Mouse (Mus musculus): ENCODE data around the gene Aak1.
A peak's percentile ranks its signal among the peaks of the same experiment; 100 is the strongest.

Gene Aak1

DNA sequence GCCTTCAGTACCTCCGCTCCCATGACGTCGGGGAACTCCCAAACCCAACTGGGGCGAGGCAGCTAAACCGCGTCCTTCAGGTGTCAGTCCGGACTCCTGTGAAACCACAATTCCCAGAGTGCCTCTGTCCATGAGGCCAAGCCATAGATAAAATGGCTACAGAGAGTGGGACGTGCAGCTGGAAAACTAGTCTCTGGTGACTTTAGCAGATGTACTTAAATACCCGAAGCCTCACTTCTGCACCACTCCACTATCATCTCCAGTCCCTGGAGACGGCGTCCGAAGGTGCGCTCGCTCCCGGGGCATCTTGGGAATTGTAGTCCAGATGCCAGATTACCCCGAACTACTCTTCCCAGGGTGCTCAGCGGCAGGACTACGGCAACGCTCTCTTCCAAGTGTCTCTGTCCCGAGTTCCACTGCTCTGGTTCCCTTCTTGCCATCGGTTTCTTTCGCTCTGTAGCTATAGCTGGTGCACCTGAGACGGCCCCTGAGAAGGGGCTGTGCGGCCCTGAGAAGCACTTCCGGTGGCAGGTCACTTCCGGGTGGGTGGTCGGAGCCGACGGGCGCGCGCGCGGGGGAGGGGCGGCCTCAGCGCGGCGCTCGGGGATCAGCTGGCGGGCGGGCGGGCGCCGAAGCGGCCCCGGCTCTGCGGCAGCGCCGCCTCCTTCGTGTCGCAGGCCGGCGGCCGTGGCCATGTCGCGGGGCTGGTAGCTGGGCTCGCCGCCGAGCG is at the start of gene Aak1:
TSS of gene Aak1 (plus strand) at position 603 of the 730 bp plus-strand sequence.
- peak; percentile 70 for DNase-seq (ENCODE audit: low read depth)

DNA sequence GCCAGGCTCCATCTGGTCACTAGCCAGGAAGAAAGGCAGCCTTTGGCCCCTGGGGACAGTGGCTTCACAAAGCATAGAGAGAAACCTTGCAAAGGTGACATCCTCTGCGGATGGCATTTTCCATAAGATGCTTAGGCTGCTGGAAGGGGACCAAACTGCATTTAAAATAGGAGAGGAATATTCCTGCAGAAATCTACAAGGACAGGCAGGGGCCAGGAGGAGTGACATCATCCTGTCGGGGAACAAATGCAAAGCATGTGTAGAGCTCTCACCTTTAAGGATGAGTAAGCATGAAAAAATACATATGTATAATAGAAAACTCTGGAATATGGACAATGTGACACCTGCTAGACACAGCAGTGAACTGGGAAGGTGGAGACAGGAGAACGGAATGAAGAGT is 48.9 kb upstream of the Aak1 start:
- DNase-seq (ENCODE audit: low read depth) = no peak

DNA sequence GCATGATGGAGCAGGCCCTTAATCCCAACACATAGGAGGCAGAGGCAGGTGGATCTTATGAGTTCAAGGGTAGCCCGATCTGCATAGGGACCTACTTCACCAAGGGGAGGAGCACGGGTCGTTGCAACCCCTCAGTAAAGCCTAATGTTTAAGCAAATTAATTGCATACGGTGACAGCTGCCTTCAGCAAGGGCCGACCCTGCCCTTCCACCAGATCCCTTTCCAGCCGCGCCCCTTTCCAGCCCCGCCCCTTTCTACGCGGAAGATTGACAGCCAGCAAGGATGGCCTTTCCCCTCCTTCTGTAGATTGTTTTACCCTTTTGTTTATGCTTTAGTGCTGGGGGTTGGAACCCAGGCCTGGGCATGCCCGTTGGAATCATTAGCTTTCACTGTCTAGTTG is 47.9 kb upstream of the Aak1 start:
- DNase-seq (ENCODE audit: low read depth) = no peak

DNA sequence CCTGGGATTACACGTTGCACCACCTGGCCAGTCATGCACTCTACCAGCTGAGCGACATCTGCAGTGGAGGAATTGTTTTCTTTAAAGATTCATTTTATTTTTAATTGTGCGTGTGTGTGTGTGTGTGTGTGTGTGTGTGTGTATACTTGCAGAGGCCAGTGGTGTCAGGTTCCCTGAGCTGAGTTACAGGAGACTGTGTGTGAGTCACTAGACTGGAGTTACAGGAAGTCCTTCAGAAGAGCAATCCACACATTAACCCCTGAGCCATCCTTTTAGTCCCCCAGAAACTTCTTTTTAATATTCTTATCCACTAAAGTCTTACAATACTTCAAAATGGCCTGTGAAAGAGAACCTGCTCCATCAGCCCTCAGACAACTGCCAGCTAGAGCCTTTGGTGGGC is 44.7 kb upstream of the Aak1 start:
- no peak for DNase-seq (ENCODE audit: low read depth)

DNA sequence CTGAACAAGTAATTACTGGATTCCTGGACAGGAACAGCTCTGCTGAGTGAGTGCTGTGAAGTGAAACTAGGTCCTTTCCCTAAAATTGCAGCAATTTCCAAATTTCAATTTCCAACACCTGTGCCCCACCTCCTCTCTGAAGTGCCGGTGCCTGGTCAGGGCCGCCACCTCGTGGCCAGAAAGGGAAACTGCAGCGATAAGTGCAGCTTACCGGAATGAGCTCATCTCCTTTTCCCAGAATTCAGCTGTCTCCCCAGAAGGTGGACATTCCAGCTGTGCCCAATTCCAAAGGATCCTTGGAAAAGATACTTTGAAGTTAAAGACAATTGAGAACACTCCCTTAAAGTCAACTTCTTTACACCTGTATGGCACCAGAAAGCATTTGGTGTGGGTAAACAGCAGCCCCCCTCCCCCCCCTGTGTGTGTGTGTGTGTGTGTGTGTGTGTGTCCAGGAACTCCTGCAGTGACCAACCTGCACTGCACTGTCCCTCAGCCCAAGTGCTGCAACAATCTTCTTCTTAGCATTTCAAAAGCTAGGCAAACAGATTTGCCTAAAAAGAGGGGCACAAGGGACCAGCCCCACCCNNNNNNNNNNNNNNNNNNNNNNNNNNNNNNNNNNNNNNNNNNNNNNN is 42.7 kb upstream of the Aak1 start:
- no peak for DNase-seq (ENCODE audit: low read depth)

DNA sequence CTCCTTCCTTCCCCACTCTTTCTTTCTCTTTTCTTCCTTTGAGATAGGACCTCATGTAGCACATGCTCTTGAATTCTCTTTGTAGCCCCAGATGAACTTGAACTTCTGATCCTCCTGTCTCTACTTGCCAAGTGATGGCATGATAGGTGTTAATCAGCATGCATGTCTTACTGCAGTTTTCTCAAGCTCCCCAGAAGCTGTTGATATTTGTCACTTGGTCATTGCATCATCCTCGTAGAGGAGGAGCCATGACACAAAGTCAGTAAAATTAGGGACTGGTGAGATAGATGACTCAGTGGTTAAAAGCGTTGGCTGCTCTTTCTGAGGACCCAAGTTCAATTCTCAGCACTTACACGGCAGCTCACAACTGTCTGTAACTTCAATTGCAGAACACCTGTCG is 36.4 kb upstream of the Aak1 start:
- no peak for DNase-seq (ENCODE audit: low read depth)

DNA sequence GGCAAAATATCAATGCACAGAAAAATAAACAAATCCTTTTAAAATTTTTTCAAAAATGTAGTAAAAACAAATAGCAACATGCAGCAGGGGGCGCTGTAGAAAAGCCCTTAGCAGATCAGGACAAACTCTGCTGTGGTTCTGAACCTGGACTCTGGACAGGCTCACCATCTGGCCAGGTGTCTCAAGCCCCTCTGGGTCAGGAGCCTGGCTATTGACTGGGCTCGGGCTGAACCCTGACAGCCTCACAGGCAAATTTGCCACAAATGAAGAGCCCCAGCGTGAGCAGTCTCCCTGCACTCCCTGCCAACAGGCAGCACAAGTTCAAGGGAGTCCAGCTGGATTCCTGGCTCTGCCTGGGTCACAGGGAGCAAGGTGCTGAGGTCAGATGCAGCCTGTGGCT is 36.0 kb upstream of the Aak1 start:
- DNase-seq (ENCODE audit: low read depth) = no peak

DNA sequence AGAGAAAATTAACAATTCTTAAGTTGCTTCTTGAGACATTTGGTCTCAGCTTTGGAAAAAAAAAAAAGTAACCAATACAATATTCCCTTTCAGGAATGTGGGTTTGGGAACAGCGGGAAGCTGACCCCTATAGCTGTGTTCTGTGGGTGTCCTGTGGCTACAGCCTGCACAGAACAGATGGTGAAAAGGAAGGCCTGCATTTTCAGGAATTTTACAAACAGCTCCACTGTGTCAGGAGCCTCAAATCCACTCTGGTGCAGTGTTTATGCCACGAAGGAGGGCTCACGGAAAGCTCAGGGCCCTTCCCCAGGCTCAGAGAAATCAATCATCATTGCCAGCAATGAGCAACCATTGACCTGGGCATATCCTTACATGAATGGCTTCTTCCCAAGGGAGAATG is 34.4 kb upstream of the Aak1 start:
- no peak for DNase-seq (ENCODE audit: low read depth)

DNA sequence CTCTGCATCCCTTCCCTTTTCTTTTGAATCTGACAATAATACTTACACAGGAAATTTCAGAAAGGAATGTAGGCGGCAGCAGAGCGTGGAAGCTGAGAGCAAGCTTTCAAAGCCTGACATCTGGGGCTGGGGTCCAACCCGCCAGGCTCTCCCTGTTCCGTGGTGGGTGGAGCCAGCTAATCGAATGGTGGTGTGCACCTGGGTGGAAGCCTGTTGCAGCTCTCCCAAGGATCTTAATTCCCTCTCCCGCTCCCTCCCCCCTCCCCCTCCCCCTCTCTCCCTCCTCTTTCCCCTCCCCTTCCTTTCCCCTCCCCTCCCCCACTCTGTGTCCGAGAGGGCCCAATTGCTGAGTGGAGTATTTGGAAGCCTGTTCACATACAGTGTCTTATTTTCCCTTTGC is 33.9 kb upstream of the Aak1 start:
- DNase-seq (ENCODE audit: low read depth) = no peak

DNA sequence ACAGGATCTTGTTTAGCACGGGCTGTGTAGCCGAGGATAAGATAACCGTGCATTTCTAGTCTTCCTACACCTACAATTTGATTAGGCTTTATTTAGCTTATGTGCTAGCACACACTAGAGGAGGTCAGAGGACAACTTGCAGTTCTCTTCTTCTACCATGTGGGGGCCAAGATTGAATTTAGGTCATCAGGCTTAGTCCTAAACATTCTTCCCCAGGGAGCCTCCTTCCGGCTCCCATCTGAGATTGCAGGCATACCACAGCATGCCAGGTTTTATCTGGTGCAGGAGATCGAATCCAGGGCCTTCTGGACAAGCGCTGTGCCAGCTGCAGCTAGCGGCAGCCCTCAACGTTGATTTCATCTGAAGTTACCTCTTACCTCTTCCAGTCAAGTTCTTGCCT is 32.7 kb upstream of the Aak1 start:
- DNase-seq (ENCODE audit: low read depth) = no peak

DNA sequence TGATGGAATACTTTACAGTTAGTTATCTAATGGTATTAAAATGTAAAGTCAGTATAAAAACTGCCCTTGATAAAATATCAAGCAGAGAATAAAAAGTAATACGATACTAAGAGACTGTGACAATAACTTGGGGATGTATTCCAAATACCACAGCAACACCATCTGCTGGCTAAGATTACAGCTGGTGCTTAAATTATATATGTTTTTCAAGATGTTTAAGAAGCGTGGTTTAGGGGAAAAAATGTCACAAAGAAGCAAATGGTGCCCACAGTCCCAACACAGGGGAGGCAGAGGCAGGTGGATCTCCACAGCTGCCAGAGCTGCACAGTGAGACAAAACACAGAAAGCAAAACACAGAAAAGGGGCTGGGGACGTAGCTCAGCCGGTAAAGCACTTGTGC is 30.4 kb upstream of the Aak1 start:
- no peak for DNase-seq (ENCODE audit: low read depth)

DNA sequence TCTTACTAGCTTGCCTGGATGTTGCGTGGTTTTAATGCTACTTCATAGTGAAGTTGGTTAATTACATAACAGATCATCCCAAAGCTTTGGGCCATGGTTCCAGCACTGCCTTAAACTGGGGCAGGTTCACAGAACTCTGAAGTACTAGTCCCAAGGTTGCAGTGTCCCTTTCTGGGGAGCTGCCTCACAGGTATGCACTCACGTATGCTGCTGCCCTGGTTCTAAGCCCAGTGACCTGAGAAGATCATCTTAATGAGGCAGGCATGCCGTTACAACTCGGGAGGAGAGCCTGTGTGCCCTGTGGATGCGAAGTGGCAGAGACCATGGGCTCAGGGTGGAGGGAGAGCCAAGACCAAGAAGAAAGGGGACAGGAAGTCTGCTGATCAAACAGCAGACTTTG is 29.4 kb upstream of the Aak1 start:
- DNase-seq (ENCODE audit: low read depth) = no peak

DNA sequence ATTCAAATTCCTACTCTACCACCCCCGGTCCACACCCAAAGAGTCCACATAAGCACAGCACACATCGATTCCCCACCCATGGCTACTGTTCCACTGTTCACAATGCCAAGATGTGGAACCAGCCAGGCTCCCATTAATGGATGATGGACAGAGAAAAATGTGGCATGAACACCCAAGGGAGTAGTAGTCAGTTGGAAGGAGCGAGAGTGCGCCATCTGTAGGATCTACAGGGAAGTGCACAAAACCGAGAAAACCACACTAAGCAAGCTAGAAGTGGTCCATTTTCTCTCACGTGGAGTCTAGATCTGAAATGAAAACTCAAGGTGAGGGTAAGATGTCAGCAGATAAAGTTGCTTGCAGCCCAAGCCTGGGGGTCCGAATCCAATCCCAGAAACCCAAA is 28.6 kb upstream of the Aak1 start:
- DNase-seq (ENCODE audit: low read depth) = no peak

DNA sequence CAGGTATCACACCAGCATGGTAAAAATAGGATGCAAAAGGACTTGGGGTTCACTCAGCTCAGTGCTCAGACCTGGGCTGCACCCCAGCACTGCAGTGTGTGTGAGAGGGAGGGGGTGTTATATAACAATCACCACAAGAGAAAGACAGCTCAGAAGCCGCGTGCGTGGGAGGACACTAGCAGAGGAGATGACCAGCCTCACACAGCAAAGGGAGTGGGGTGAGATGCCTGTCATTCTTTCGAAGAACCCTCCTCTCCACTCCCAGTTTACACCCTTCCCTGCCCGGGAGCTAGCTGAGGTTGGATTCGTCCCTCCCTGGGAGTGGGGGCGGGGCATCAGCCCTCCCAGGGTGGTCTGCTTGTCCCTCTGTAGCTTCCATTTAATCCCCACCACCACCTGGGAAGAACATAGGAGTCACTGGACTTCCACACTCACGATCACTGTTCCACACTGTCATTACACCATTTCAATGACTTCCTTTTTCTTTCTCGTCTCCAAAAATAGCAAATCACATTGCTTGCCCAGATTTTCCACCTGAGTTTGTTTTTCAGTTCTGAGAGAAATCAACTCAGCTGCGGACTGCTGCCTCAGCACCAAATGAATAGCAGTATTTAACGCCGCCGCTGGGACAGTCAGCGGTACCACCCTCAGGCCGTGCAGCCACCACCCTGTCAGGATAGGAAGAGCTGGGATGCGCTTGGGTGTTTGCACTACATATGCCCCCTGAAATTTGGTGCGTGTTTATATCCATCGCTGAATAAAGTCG is 26.8 kb upstream of the Aak1 start:
- no peak for DNase-seq (ENCODE audit: low read depth)

DNA sequence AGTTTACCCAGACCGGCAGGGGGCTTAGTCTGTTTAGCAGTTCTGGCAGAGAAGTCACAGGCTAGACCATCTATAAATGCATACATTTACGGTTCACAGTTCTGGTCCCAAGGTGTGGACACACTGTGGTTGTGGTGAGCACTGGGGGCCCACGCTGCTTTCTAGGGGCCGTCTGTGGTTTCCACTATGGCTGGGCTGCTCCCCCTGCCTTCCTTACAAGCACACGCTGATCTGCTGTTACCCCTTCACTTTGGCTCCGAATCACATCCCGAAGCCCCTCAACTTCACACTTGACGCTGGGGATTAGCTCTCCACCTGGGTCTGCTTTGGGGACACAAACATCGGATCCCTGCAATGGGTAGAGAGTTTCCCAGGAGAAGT is 26.3 kb upstream of the Aak1 start:
- DNase-seq (ENCODE audit: low read depth) = no peak

DNA sequence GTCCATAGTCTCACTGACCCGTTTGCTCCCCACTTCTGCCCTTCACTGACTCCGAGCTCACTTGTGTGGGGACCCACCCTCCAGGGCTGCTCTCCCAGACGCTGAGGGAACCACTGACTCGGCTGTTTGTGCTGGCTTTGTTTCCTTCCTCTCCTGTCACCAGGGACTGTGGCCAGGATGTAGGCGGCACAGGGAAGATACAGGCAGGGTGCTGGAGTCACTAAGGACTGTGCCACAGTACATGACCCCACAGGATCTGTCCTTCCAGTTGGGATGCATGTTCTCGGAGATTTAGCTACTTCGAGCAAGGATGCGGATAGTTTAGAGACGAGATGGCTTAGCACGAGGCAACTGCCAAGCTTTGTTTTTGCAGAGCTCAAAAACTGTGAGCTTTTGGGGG is 25.5 kb upstream of the Aak1 start:
- no peak for DNase-seq (ENCODE audit: low read depth)

DNA sequence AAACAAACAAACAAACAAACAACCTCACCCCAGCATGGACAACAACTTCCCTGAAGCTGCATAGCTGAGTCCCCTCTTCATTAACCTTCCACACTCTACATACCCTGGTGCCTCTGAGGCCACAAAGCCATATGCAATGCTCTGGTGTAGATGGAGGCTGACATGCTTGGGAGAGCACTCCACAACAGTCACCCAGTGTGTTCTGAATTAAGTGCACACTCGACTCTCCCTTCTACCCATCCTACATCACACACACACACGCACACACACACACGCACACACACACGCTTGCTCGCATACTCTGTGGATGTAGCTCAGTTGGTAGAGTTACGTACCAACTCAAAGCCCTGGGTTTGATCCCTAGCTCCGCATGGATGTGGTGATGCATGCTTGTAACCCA is 24.9 kb upstream of the Aak1 start:
- no peak for DNase-seq (ENCODE audit: low read depth)

DNA sequence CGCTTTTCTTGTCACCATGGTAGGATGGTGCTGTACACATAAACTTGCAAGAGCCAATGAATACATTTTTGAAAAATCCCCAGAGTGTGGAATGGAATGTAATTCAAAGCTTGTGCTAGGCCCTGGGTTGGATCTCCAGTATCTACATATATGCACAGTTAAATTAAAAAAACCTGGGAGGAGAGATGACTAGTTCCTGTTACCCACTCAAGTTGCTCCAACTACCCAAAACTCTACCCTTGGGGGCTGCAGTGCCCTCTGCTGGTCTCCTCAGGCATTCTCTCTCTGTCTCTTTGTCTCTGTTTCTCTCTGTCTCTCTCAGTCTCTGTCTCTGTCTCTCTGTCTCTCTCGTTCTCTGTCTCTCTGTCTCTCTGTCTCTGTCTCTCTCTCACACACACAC is 21.9 kb upstream of the Aak1 start:
- DNase-seq (ENCODE audit: low read depth) = no peak

DNA sequence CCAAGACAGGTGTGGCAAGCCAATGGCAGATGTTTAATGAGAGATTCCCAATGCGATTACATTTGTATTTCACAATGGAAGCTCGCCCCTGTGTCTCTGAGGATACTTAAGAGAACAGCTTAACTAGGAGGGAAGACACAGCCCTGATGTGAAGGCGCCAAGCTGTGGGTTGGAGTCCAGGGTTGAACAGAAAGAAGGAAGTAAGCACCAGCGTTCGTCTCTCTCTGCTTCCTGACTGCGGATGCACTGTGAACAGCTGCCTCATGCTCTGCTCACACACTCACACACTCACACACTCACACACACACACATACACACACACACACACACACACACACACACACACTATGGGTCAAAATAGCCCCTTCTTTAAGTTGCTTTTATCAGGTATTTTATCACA is 19.5 kb upstream of the Aak1 start:
- DNase-seq (ENCODE audit: low read depth) = no peak

DNA sequence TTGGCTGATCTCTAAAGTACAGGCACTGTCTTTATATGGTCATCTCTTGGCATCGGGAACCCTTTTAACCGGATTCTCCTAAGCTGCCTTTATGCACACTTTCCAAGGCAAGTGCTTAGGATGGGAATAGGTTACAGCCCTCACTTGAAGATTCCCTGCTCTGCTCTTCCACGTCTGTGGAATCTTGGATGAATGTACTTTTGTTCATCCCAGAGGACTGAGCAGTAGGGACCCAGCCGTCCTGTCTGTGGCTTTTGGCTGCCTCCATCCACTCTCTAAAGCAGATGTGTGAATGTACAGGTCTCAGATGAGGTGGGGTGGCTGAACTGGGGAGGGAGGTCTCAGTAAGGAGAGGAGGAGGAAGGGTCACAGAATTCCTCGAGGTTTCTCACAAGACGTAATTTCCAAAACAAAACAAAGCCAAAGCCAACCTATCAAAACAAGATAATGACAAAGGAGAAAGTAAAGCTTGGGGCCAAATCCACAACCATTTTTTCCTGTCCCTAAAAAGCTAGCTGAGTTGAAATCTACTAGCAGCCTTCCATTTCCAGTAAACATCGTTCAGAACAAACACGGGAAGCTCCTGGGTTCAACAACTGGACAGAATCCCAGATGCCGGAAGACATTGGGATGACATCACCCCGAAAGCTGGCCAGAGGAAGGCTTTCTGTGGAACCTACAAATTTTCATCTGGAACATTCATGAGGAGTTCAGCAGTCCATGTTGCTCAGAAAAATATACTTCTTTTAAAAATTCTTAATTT is 18.4 kb upstream of the Aak1 start:
- no peak for DNase-seq (ENCODE audit: low read depth)

DNA sequence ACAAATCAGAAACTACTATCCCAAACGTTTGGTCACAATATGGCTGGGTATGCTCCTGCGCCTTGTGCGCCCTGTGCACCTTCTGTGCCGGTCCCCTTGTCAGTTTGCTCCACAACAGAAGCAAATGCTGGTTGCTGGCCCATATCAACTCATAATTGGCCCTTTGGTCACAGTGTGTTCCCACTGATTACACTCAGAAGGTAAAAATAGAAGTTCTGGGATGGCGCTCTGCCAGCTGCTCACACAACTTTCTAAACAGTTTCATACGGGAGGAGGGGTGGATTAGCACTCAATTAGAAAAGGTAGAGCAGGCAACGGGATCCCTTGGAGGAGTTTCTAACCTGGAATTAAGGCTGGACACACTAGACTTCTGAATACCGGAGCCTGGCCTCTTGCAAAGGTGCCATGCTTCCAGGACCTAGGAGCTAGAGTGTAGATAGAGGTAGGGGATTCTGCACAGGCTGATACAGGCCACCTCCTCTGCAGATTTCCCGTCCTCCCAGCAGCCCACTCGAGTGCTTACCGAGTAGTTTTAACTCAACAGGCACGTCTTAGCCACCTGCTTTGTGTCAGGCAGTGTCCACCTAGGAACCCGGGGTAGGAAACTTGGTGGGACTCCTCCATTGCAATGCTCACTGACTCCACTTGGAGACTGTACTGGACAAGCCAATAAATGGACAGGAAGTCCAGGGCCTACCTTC is 16.4 kb upstream of the Aak1 start:
- DNase-seq (ENCODE audit: low read depth) = no peak

DNA sequence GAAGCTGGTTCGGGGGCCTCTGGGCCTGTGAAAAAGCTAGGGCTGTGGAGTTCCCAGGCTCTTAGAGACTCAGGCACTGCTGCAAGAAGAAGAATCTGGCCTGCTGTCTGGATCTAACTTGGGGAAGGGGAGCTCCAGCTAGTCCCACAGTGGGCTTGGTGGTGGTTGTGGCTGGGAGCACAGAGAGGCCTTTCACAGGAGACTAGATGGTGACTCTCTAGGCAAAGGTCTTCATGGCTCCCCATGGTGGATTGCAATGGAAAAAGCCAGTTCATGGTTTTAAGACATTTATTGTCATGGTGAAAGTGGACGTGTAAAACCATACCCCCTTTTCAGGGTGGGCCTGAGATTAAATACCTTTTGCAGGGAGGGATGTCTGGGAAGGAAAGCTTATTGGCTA is 10.2 kb upstream of the Aak1 start:
- no peak for DNase-seq (ENCODE audit: low read depth)
